In genomic region chr9:49798806-49799205, GRCm38 (mm10) we compare ENCODE assay signal across 8 mouse cellular contexts. TPM values are rescaled to one million over a fixed set of nuclear protein-coding genes. Genes with fewer than 3 reads are reported as not detected.
DNase-seq lines count a peak whose midpoint lies in the region; ATAC-seq and TF ChIP-seq lines count a peak whose summit lies in the region.

TSS of gene Ncam1 (minus strand) at chr9:49798925.

- 0% methylated on average over 23 of the region's 23 CpGs for WGBS in forebrain, embryonic 12.5 days
- 1% methylated on average over 23 of the region's 23 CpGs for WGBS in heart, embryonic 15.5 days
- 2% methylated on average over 23 of the region's 23 CpGs for WGBS in liver, adult 2 months

- H3K27ac ChIP-seq in brown adipose tissue, adult 24 weeks (replicated peaks; ENCODE audit: low read depth, low read length), result no peak within 1 kb of the TSS
- H3K27ac ChIP-seq in forebrain, embryonic 12.5 days, result peak within 1 kb of the TSS; percentile 90
- peak within 1 kb of the TSS; percentile 78 for H3K27ac ChIP-seq in heart, embryonic 15.5 days
- no peak within 1 kb of the TSS for H3K27ac ChIP-seq in liver, adult 2 months (replicated peaks; ENCODE audit: insufficient read depth, low read depth, low read length)

- TF ChIP-seq POLR2A in liver, adult 2 months (IDR thresholded peaks at IDR 0.05; ENCODE audit: extremely low read depth, insufficient read depth, low read length), result no peak

- DNase-seq in kidney, postnatal 10 days, result peak; percentile 94
- no peak for DNase-seq in liver, adult 2 months (ENCODE audit: extremely low read depth, low read depth, low spot score)
- peak; percentile 97 for DNase-seq in neural tube, embryonic 10.5 days (ENCODE audit: extremely low spot score, low spot score)
- DNase-seq in testis, postnatal 14 days (ENCODE audit: low spot score), result peak; percentile 86

- H3K27me3 ChIP-seq in E14TG2a.4 (ENCODE audit: insufficient read depth, low read length), result peaks cover 47% of the 10 kb centered on the region
- peaks cover 15% of the 10 kb centered on the region; the same call in 1 of the 2 replicates for H3K27me3 ChIP-seq in forebrain, embryonic 12.5 days
- H3K27me3 ChIP-seq in heart, embryonic 15.5 days, result no peaks in the 10 kb centered on the region
- H3K27me3 ChIP-seq in liver, adult 2 months (ENCODE audit: control insufficient read depth, insufficient read depth, low read length), result peaks cover 19% of the 10 kb centered on the region

- peak; percentile 81 for ATAC-seq in forebrain, embryonic 12.5 days (ENCODE audit: low FRiP score)
- peak; percentile 56 for ATAC-seq in heart, embryonic 15.5 days (replicated peaks; ENCODE audit: insufficient number of reproducible peaks, insufficient read depth, low FRiP score, low read depth)

- no peak for TF ChIP-seq CTCF in E14TG2a.4 (conservative IDR thresholded peaks at IDR 0.05; ENCODE audit: low read length)
- TF ChIP-seq CTCF in liver, adult 2 months (IDR thresholded peaks at IDR 0.05; ENCODE audit: low read depth, low read length), result no peak

- peak within 1 kb of the TSS; percentile 91 for H3K4me3 ChIP-seq in E14TG2a.4 (replicated peaks; ENCODE audit: low read length)
- H3K4me3 ChIP-seq in brown adipose tissue, adult 24 weeks (ENCODE audit: insufficient read depth, low read depth, low read length), result peak within 1 kb of the TSS; percentile 57
- H3K4me3 ChIP-seq in forebrain, embryonic 12.5 days (replicated peaks), result peak within 1 kb of the TSS; percentile 70
- peak within 1 kb of the TSS; percentile 76 for H3K4me3 ChIP-seq in heart, embryonic 15.5 days
- peak within 1 kb of the TSS; percentile 45; the same call in 1 of the 2 replicates for H3K4me3 ChIP-seq in liver, adult 2 months (ENCODE audit: insufficient read depth, low read depth, low read length)

- H3K9ac ChIP-seq in forebrain, embryonic 12.5 days, result peak within 1 kb of the TSS; percentile 83
- H3K9ac ChIP-seq in heart, embryonic 15.5 days, result peak within 1 kb of the TSS; percentile 77
- H3K9ac ChIP-seq in liver, adult 2 months (ENCODE audit: low read depth, low read length), result no peak within 1 kb of the TSS

- no peaks in the 10 kb centered on the region for H3K36me3 ChIP-seq in E14TG2a.4 (ENCODE audit: insufficient read depth, low read length)
- no peaks in the 10 kb centered on the region for H3K36me3 ChIP-seq in forebrain, embryonic 12.5 days (replicated peaks)
- H3K36me3 ChIP-seq in heart, embryonic 15.5 days, result no peaks in the 10 kb centered on the region
- H3K36me3 ChIP-seq in liver, adult 2 months (ENCODE audit: control insufficient read depth, insufficient read depth, low read length), result no peaks in the 10 kb centered on the region

- H3K79me2 ChIP-seq in liver, adult 2 months (ENCODE audit: control insufficient read depth, insufficient read depth, low read length), result no peaks in the 10 kb centered on the region

- peaks cover 27% of the 10 kb centered on the region for H3K4me1 ChIP-seq in E14TG2a.4 (replicated peaks; ENCODE audit: low read depth, low read length)
- no peaks in the 10 kb centered on the region for H3K4me1 ChIP-seq in brown adipose tissue, adult 24 weeks (ENCODE audit: control insufficient read depth, insufficient read depth, insufficient read length, low read length)
- peaks cover 13% of the 10 kb centered on the region for H3K4me1 ChIP-seq in forebrain, embryonic 12.5 days
- peaks cover 43% of the 10 kb centered on the region for H3K4me1 ChIP-seq in heart, embryonic 15.5 days (replicated peaks)
- H3K4me1 ChIP-seq in liver, adult 2 months (ENCODE audit: control insufficient read depth, insufficient read depth, low read length), result no peaks in the 10 kb centered on the region

- H3K4me2 ChIP-seq in forebrain, embryonic 12.5 days, result peak within 1 kb of the TSS; percentile 91
- peak within 1 kb of the TSS; percentile 95 for H3K4me2 ChIP-seq in heart, embryonic 15.5 days

- no peaks in the 10 kb centered on the region for H3K9me3 ChIP-seq in E14TG2a.4 (ENCODE audit: low read length)
- no peaks in the 10 kb centered on the region for H3K9me3 ChIP-seq in forebrain, embryonic 12.5 days
- H3K9me3 ChIP-seq in heart, embryonic 15.5 days (replicated peaks), result no peaks in the 10 kb centered on the region

RNA-seq across cellular contexts. Expression of gene Ncam1, which starts in this region (rescaled TPM):
- 0.29 and 0.32 TPM in 2 replicates for polyA plus RNA-seq in brown adipose tissue, adult 24 weeks (2012; ENCODE audit: insufficient read depth, insufficient read length, missing spikeins)
- polyA plus RNA-seq in forebrain, embryonic 12.5 days (2016; fragmentation: Nextera tagmentation; extraction: Ambion mirVana), result 132 and 161 TPM in 2 replicates
- polyA plus RNA-seq in heart, embryonic 15.5 days (2015; fragmentation: Nextera tagmentation; extraction: Ambion mirVana), result 122 and 124 TPM in 2 replicates
- 0.18 and 0.60 TPM in 2 replicates for total RNA-seq in liver, adult 2 months (2014; rRNA removed)
- polyA plus RNA-seq in liver, adult 2 months (2012; rRNA removed), result 0.07 TPM in 2 replicates

Comparison
In these comparisons a context has a peak if more than half of its experiments do, and no peak if none do; other contexts are left out.
1. RNA of gene Ncam1 (polyA plus RNA-seq): 132 to 161 TPM in forebrain, embryonic 12.5 days and 122 to 124 TPM in heart, embryonic 15.5 days; 0.29 to 0.32 TPM in brown adipose tissue, adult 24 weeks and 0.07 TPM in liver, adult 2 months; every median in the first group is over 10 times any median in the second.
2. H3K27ac ChIP-seq: peak in forebrain, embryonic 12.5 days (single experiment) and heart, embryonic 15.5 days (single experiment); none in brown adipose tissue, adult 24 weeks (single experiment) and liver, adult 2 months (single experiment).
3. Peak in every context shown above with its lines, with median percentiles within 50 percentile points of each other: H3K4me3 ChIP-seq.